Mouse (Mus musculus): ENCODE measurements around the gene Esr1. TPM values are rescaled to one million over a fixed set of nuclear protein-coding genes. Genes with fewer than 3 reads are reported as not detected.

The Esr1 gene
- polyA plus RNA-seq, 1 experiment, result 1.5 TPM

- 50% methylated on average over 6 of the region's 6 CpGs for WGBS
- H3K4me1 ChIP-seq (ENCODE audit: control insufficient read depth, insufficient read depth, low read length), result peaks cover 2% of the 10 kb centered on the region; the same call in 1 of the 2 replicates
- H3K4me3 ChIP-seq (replicated peaks; ENCODE audit: extremely low read depth, low read depth, low read length), result no peak overlapping the region
- no peak for DNase-seq
- TF ChIP-seq POLR2A (IDR thresholded peaks at IDR 0.05; ENCODE audit: borderline replicate concordance, extremely low read depth, low read depth, low read length), result no peak
- no peak for TF ChIP-seq CTCF (IDR thresholded peaks at IDR 0.05; ENCODE audit: insufficient read depth, low read length)
Observed at GRCm38 (mm10) chr10:4776007-4776713, 164.8 kb downstream of the Esr1 start.

- no peak overlapping the region for H3K4me3 ChIP-seq (replicated peaks; ENCODE audit: extremely low read depth, low read depth, low read length)
- H3K4me1 ChIP-seq (ENCODE audit: control insufficient read depth, insufficient read depth, low read length), result peaks cover 2% of the 10 kb centered on the region; the same call in 1 of the 2 replicates
- no peak for DNase-seq
- TF ChIP-seq CTCF (IDR thresholded peaks at IDR 0.05; ENCODE audit: insufficient read depth, low read length), result no peak
- TF ChIP-seq POLR2A (IDR thresholded peaks at IDR 0.05; ENCODE audit: borderline replicate concordance, extremely low read depth, low read depth, low read length), result no peak
- 74% methylated on average over 4 of the region's 4 CpGs for WGBS
Observed at GRCm38 (mm10) chr10:4776714-4777090, 165.3 kb downstream of the Esr1 start.

- TF ChIP-seq CTCF (IDR thresholded peaks at IDR 0.05; ENCODE audit: insufficient read depth, low read length) (no peak), POLR2A (IDR thresholded peaks at IDR 0.05; ENCODE audit: borderline replicate concordance, extremely low read depth, low read depth, low read length) (no peak)
- DNase-seq, result no peak
- H3K4me1 ChIP-seq (ENCODE audit: control insufficient read depth, insufficient read depth, low read length), result peaks cover 2% of the 10 kb centered on the region; the same call in 1 of the 2 replicates
- no peak overlapping the region for H3K4me3 ChIP-seq (replicated peaks; ENCODE audit: extremely low read depth, low read depth, low read length)
- 23% methylated on average over 3 of the region's 3 CpGs for WGBS
Observed at GRCm38 (mm10) chr10:4777996-4778395, 166.6 kb downstream of the Esr1 start.

GRCm38 (mm10) chr10:4780926-4781325, 169.5 kb downstream of the Esr1 start:
- no peak for TF ChIP-seq CTCF (IDR thresholded peaks at IDR 0.05; ENCODE audit: insufficient read depth, low read length)
- TF ChIP-seq POLR2A (IDR thresholded peaks at IDR 0.05; ENCODE audit: borderline replicate concordance, extremely low read depth, low read depth, low read length), result no peak
- DNase-seq, result no peak
- WGBS, result 30% methylated on average over 6 of the region's 6 CpGs
- Histone ChIP-seq H3K4me3 (replicated peaks; ENCODE audit: extremely low read depth, low read depth, low read length) (no peak overlapping the region), H3K4me1 (ENCODE audit: control insufficient read depth, insufficient read depth, low read length) (no peaks in the 10 kb centered on the region)

- TF ChIP-seq POLR2A (IDR thresholded peaks at IDR 0.05; ENCODE audit: borderline replicate concordance, extremely low read depth, low read depth, low read length), result no peak
- no peak for TF ChIP-seq CTCF (IDR thresholded peaks at IDR 0.05; ENCODE audit: insufficient read depth, low read length)
- H3K4me3 ChIP-seq (replicated peaks; ENCODE audit: extremely low read depth, low read depth, low read length), result no peak overlapping the region
- no peaks in the 10 kb centered on the region for H3K4me1 ChIP-seq (ENCODE audit: control insufficient read depth, insufficient read depth, low read length)
- DNase-seq, result no peak
- 63% methylated on average over 5 of the region's 5 CpGs for WGBS
Observed at GRCm38 (mm10) chr10:4787003-4787628, 175.7 kb downstream of the Esr1 start.

GRCm38 (mm10) chr10:4798268-4798808, 186.9 kb downstream of the Esr1 start:
- DNase-seq, result no peak
- TF ChIP-seq POLR2A (IDR thresholded peaks at IDR 0.05; ENCODE audit: borderline replicate concordance, extremely low read depth, low read depth, low read length) (no peak), CTCF (IDR thresholded peaks at IDR 0.05; ENCODE audit: insufficient read depth, low read length) (no peak)
- WGBS, result 72% methylated on average over 3 of the region's 3 CpGs
- no peaks in the 10 kb centered on the region for H3K4me1 ChIP-seq (ENCODE audit: control insufficient read depth, insufficient read depth, low read length)
- H3K4me3 ChIP-seq (replicated peaks; ENCODE audit: extremely low read depth, low read depth, low read length), result no peak overlapping the region

- TF ChIP-seq CTCF (IDR thresholded peaks at IDR 0.05; ENCODE audit: insufficient read depth, low read length), result no peak
- TF ChIP-seq POLR2A (IDR thresholded peaks at IDR 0.05; ENCODE audit: borderline replicate concordance, extremely low read depth, low read depth, low read length), result no peak
- WGBS, result 88% methylated on average over 5 of the region's 5 CpGs
- no peak for DNase-seq
Observed at GRCm38 (mm10) chr10:4824366-4824765, 213.0 kb downstream of the Esr1 start.

GRCm38 (mm10) chr10:4830592-4830991, 219.2 kb downstream of the Esr1 start:
- 79% methylated on average over 6 of the region's 6 CpGs for WGBS
- TF ChIP-seq POLR2A (IDR thresholded peaks at IDR 0.05; ENCODE audit: borderline replicate concordance, extremely low read depth, low read depth, low read length) (no peak), CTCF (IDR thresholded peaks at IDR 0.05; ENCODE audit: insufficient read depth, low read length) (no peak)
- Histone ChIP-seq H3K4me1 (ENCODE audit: control insufficient read depth, insufficient read depth, low read length) (no peaks in the 10 kb centered on the region), H3K4me3 (replicated peaks; ENCODE audit: extremely low read depth, low read depth, low read length) (no peak overlapping the region)
- DNase-seq, result no peak

More at GRCm38 (mm10) chr10:4824366-4824765, 213.0 kb downstream of the Esr1 start:
- H3K4me1 ChIP-seq (ENCODE audit: control insufficient read depth, insufficient read depth, low read length), result no peaks in the 10 kb centered on the region
- H3K4me3 ChIP-seq (replicated peaks; ENCODE audit: extremely low read depth, low read depth, low read length), result no peak overlapping the region

- 83% methylated on average over 4 of the region's 4 CpGs for WGBS
- DNase-seq, result no peak
- no peaks in the 10 kb centered on the region for H3K4me1 ChIP-seq (ENCODE audit: control insufficient read depth, insufficient read depth, low read length)
- TF ChIP-seq POLR2A (IDR thresholded peaks at IDR 0.05; ENCODE audit: borderline replicate concordance, extremely low read depth, low read depth, low read length) (no peak), CTCF (IDR thresholded peaks at IDR 0.05; ENCODE audit: insufficient read depth, low read length) (no peak)
- H3K4me3 ChIP-seq (replicated peaks; ENCODE audit: extremely low read depth, low read depth, low read length), result no peak overlapping the region
Observed at GRCm38 (mm10) chr10:4838099-4838498, 226.7 kb downstream of the Esr1 start.
